Mouse (Mus musculus): Measurements from ENCODE around the gene Tsg101. TPM values are rescaled to one million over a fixed set of nuclear protein-coding genes. Genes with fewer than 3 reads are reported as not detected.

Gene Tsg101
- polyA plus RNA-seq (2016; fragmentation: Nextera tagmentation; extraction: Ambion mirVana) = 198 and 215 TPM in 2 replicates

- peak within 1 kb of the TSS; percentile 79 for H3K4me3 ChIP-seq
- peak; percentile 95 for DNase-seq (ENCODE audit: low spot score)
- H3K36me3 ChIP-seq = peaks cover 14% of the 10 kb centered on the region
- H3K9me3 ChIP-seq = no peaks in the 10 kb centered on the region
- under 1% methylated on average over 74 of the region's 75 CpGs for WGBS
- H3K27ac ChIP-seq = peak within 1 kb of the TSS; percentile 98
- peaks cover 22% of the 10 kb centered on the region; the same call in 1 of the 2 replicates for H3K4me1 ChIP-seq
- no peaks in the 10 kb centered on the region for H3K27me3 ChIP-seq (ENCODE audit: insufficient read depth, poor library complexity, severe bottlenecking)
Observed at GRCm38 (mm10) chr7:46919551-46920176, at the start of gene Tsg101. Tsg101 (minus strand) TSS chr7:46919969.

- Histone ChIP-seq H3K4me1 (0 out of 2 replicates have a peak, but pooled peaks cover 5% of the 10 kb centered on the region), H3K36me3 (no peaks in the 10 kb centered on the region), H3K9me3 (no peaks in the 10 kb centered on the region), H3K27me3 (ENCODE audit: insufficient read depth, poor library complexity, severe bottlenecking) (peaks cover 3% of the 10 kb centered on the region; the same call in 1 of the 2 replicates), H3K27ac (no peak overlapping the region), H3K4me3 (no peak overlapping the region)
- WGBS = 80% methylated on average over 7 of the region's 7 CpGs
- DNase-seq (ENCODE audit: low spot score) = no peak
Observed at GRCm38 (mm10) chr7:46964070-46964469, 44.3 kb upstream of the Tsg101 start.

GRCm38 (mm10) chr7:46962806-46963618, 43.2 kb upstream of the Tsg101 start:
- H3K27ac ChIP-seq = peak overlapping the region; percentile 69

DNA sequence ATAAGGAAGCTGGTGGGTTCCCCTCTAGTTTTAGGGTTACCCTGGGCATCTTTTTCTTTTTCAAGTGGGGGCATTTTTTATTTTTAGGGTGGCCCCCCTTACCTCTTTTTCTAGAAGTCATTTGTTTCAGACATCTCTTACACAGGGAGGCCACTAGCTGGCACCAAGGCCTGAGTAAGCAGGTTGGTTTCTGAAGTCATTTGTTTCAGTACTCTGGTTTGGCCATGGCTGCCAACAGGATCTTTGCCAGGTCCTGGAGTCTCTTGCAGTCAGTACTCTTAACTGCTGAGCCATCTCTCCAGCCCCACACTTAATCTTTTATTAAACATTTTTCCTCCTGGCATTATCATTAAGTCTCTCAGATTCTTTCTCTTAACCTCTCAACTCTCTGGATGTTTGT, 42.4 kb upstream of the Tsg101 start:
- no peak overlapping the region for H3K27ac ChIP-seq
- no peak for DNase-seq (ENCODE audit: low spot score)

More at GRCm38 (mm10) chr7:46962806-46963618, 43.2 kb upstream of the Tsg101 start:
- H3K36me3 ChIP-seq = no peaks in the 10 kb centered on the region
- H3K9me3 ChIP-seq = no peaks in the 10 kb centered on the region
- 0 out of 2 replicates have a peak, but pooled peaks cover 5% of the 10 kb centered on the region for H3K4me1 ChIP-seq
- peaks cover 3% of the 10 kb centered on the region; the same call in 1 of the 2 replicates for H3K27me3 ChIP-seq (ENCODE audit: insufficient read depth, poor library complexity, severe bottlenecking)
- under 1% methylated on average over 9 of the region's 9 CpGs for WGBS
- peak; percentile 88 for DNase-seq (ENCODE audit: low spot score)
- H3K4me3 ChIP-seq = 0 out of 2 replicates have a peak overlapping the region, but pooled peaks have one; percentile 32

DNA sequence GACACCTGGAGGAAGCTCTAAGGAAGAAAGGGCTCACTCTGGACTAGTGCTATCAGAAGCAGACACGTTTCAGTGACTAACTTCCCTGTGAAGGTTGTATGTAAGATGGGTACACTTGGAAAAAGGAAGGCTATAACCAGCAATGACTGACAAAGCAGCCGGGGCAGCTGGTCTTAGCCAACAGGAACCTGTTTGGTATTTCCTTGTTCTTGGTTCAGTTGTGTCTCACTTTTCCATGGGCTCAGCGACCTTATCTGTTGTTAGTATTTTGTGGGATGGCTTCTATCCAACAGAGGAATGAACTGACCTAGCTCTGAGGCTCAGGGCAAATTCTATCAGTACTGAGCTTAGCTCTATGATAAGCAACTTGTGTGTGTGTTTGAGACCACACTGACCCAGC, 41.2 kb upstream of the Tsg101 start:
- Histone ChIP-seq H3K4me3 (no peak overlapping the region), H3K9me3 (no peaks in the 10 kb centered on the region), H3K4me1 (peaks cover 16% of the 10 kb centered on the region), H3K36me3 (no peaks in the 10 kb centered on the region), H3K27me3 (ENCODE audit: insufficient read depth, poor library complexity, severe bottlenecking) (peaks cover 3% of the 10 kb centered on the region; the same call in 1 of the 2 replicates), H3K27ac (no peak overlapping the region)
- WGBS = 55% methylated on average over 3 of the region's 3 CpGs
- no peak for DNase-seq (ENCODE audit: low spot score)

More for the DNA sequence above, 42.4 kb upstream of the Tsg101 start:
- H3K9me3 ChIP-seq = no peaks in the 10 kb centered on the region
- peaks cover 3% of the 10 kb centered on the region; the same call in 1 of the 2 replicates for H3K27me3 ChIP-seq (ENCODE audit: insufficient read depth, poor library complexity, severe bottlenecking)
- H3K4me1 ChIP-seq = peaks cover 14% of the 10 kb centered on the region
- no peak overlapping the region for H3K4me3 ChIP-seq
- no peaks in the 10 kb centered on the region for H3K36me3 ChIP-seq

GRCm38 (mm10) chr7:46958853-46959252, 39.1 kb upstream of the Tsg101 start:
- DNase-seq (ENCODE audit: low spot score) = no peak
- WGBS = 23% methylated on average over 9 of the region's 9 CpGs
- H3K27ac ChIP-seq = peak overlapping the region; percentile 90

GRCm38 (mm10) chr7:46957831-46958691, 38.3 kb upstream of the Tsg101 start, which contains the start of gene Uevld:
Uevld (minus strand) TSS chr7:46958527.
- WGBS = under 1% methylated on average over 51 of the region's 51 CpGs
- DNase-seq (ENCODE audit: low spot score) = peak; percentile 99
- Histone ChIP-seq H3K27ac (peak within 1 kb of the TSS; percentile 90), H3K4me1 (peaks cover 15% of the 10 kb centered on the region), H3K4me3 (peak within 1 kb of the TSS; percentile 92), H3K36me3 (peaks cover 22% of the 10 kb centered on the region), H3K27me3 (ENCODE audit: insufficient read depth, poor library complexity, severe bottlenecking) (peaks cover 3% of the 10 kb centered on the region; the same call in 1 of the 2 replicates), H3K9me3 (no peaks in the 10 kb centered on the region)

More at GRCm38 (mm10) chr7:46958853-46959252, 39.1 kb upstream of the Tsg101 start:
- peaks cover 16% of the 10 kb centered on the region for H3K4me1 ChIP-seq
- H3K27me3 ChIP-seq (ENCODE audit: insufficient read depth, poor library complexity, severe bottlenecking) = peaks cover 3% of the 10 kb centered on the region; the same call in 1 of the 2 replicates
- peak overlapping the region; percentile 92 for H3K4me3 ChIP-seq
- H3K36me3 ChIP-seq = peaks cover 15% of the 10 kb centered on the region
- no peaks in the 10 kb centered on the region for H3K9me3 ChIP-seq

DNA sequence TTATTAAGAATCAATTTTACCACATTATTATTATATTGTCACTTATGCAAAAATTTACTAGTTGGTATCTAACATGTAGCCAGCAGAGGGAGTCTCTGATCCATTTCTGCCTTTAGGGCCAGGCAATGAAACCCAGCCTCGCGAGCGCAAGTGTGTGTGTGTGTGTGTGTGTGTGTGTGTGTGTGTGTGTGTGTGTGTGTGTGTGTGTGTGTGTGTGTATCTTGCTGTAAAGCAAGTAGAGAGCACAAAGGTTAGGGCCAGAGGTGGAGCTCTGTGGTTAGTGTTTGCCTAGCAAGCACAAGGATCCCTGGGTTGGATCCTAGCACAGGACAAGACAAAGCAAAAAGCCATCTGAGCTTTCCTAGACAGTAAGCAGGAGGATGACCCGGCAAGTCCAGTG, 16.1 kb upstream of the Tsg101 start:
- 59% methylated on average over 4 of the region's 4 CpGs for WGBS
- DNase-seq (ENCODE audit: low spot score) = no peak
- Histone ChIP-seq H3K4me1 (peaks cover 2% of the 10 kb centered on the region; the same call in 1 of the 2 replicates), H3K27me3 (ENCODE audit: insufficient read depth, poor library complexity, severe bottlenecking) (no peaks in the 10 kb centered on the region), H3K36me3 (peaks cover 59% of the 10 kb centered on the region), H3K9me3 (no peaks in the 10 kb centered on the region), H3K4me3 (no peak overlapping the region), H3K27ac (no peak overlapping the region)

DNA sequence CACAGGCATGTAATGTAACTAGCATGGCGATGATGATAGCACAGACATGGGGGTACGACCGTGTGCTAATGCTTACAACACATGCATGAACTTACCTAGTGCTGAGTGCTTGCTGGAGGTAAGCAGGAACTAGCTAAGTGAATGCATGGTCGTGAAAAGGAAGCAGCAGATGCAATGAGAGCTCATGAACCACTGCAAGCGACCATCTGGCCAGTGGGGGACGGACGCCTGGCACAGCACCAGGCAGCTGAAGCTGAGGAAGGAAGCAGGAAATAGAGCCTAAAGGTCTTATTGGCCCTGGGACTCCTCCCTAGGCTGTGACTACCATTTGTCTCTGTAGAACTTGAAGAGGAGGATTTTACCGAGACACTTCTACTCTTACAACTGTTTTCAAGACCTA, 15.0 kb upstream of the Tsg101 start:
- no peak for DNase-seq (ENCODE audit: low spot score)
- Histone ChIP-seq H3K27ac (no peak overlapping the region), H3K27me3 (ENCODE audit: insufficient read depth, poor library complexity, severe bottlenecking) (no peaks in the 10 kb centered on the region), H3K36me3 (peaks cover 59% of the 10 kb centered on the region), H3K4me1 (no peaks in the 10 kb centered on the region), H3K9me3 (no peaks in the 10 kb centered on the region), H3K4me3 (no peak overlapping the region)
- WGBS = 76% methylated on average over 8 of the region's 8 CpGs

DNA sequence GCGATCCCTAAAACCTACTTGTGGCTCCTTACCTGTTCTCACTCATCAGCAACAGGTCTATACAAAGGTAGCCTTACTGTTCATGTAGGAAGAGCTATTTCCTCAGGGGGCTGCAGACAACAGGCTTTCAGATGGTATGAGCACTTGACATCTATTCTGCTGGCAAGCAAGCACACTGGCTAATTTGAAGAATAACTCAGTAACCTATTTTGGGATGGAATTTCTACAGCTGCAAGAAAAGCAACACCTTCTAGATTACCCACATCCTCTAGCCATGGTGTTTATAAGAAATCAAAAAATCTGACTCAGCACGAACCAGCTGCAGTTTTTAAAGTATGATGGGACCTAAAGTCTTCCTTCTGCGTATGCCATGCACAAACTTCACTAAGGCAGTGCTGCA, 11.6 kb upstream of the Tsg101 start:
- Histone ChIP-seq H3K4me3 (no peak overlapping the region), H3K27ac (no peak overlapping the region), H3K36me3 (peaks cover 38% of the 10 kb centered on the region), H3K4me1 (no peaks in the 10 kb centered on the region), H3K27me3 (ENCODE audit: insufficient read depth, poor library complexity, severe bottlenecking) (no peaks in the 10 kb centered on the region), H3K9me3 (no peaks in the 10 kb centered on the region)
- WGBS = 92% methylated on average over 3 of the region's 3 CpGs
- DNase-seq (ENCODE audit: low spot score) = no peak

GRCm38 (mm10) chr7:46928291-46928690, 8.5 kb upstream of the Tsg101 start:
- H3K4me1 ChIP-seq = no peaks in the 10 kb centered on the region
- no peak overlapping the region for H3K27ac ChIP-seq
- 93% methylated on average over 5 of the region's 5 CpGs for WGBS
- no peaks in the 10 kb centered on the region for H3K9me3 ChIP-seq
- peaks cover 21% of the 10 kb centered on the region for H3K36me3 ChIP-seq
- no peaks in the 10 kb centered on the region for H3K27me3 ChIP-seq (ENCODE audit: insufficient read depth, poor library complexity, severe bottlenecking)
- DNase-seq (ENCODE audit: low spot score) = no peak
- no peak overlapping the region for H3K4me3 ChIP-seq

- peaks cover 4% of the 10 kb centered on the region for H3K36me3 ChIP-seq
- no peak overlapping the region for H3K27ac ChIP-seq
- no peaks in the 10 kb centered on the region for H3K9me3 ChIP-seq
- H3K4me1 ChIP-seq = peaks cover 18% of the 10 kb centered on the region; the same call in 1 of the 2 replicates
- 83% methylated on average over 4 of the region's 4 CpGs for WGBS
- H3K27me3 ChIP-seq (ENCODE audit: insufficient read depth, poor library complexity, severe bottlenecking) = no peaks in the 10 kb centered on the region
- DNase-seq (ENCODE audit: low spot score) = no peak
- H3K4me3 ChIP-seq = no peak overlapping the region
Observed at GRCm38 (mm10) chr7:46922075-46922474, 2.3 kb upstream of the Tsg101 start.

Measured in heart, embryonic 10.5 days (tissue).